Mouse (Mus musculus) ES-CJ7 (cell line): ENCODE results near the gene Ophn1.

Source experiments
- DNase-seq: peaks from one replicate; pipeline ENCODE4 v3.0.0; 2011; ENCODE audit warnings: low read depth, low spot score

Ophn1 gene

DNA sequence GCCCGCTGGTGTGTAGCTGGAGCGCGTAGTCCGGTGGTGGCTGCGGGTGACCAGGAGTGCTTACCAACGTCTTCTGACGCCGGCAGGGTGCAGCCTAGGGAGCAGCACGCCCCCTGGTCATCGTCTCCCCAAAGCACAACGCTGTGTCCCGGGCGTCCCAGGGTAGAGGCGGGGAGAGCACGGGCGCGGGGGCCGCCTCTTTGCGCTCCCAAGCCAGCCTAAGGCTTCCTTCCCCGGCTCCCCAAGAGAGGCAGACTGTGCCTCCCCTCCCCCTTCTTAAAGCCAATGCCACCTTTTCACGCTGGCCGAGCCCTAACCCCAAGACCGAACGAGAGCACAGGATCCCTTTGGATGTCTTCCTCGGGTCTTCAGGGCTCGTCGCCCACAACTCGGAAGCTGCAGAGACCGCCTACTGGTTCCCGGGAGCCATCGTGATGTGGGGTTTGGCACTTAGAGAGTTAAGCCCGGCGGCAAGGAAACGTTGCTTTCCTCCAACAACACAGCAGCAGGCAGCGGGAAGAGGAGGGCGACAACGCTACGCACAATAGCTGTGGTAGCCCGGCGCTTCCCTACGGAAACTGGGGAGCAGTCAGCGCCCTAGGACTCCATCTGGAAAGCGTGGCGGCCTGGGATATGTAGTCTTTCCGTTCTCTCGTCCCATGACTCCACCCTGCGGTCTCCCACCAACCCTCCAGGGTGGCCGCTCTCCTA, at the start of gene Ophn1:
Gene Ophn1 (minus strand): TSS at position 620 of the 711 bp plus-strand sequence.
- peak; percentile 52 for DNase-seq

DNA sequence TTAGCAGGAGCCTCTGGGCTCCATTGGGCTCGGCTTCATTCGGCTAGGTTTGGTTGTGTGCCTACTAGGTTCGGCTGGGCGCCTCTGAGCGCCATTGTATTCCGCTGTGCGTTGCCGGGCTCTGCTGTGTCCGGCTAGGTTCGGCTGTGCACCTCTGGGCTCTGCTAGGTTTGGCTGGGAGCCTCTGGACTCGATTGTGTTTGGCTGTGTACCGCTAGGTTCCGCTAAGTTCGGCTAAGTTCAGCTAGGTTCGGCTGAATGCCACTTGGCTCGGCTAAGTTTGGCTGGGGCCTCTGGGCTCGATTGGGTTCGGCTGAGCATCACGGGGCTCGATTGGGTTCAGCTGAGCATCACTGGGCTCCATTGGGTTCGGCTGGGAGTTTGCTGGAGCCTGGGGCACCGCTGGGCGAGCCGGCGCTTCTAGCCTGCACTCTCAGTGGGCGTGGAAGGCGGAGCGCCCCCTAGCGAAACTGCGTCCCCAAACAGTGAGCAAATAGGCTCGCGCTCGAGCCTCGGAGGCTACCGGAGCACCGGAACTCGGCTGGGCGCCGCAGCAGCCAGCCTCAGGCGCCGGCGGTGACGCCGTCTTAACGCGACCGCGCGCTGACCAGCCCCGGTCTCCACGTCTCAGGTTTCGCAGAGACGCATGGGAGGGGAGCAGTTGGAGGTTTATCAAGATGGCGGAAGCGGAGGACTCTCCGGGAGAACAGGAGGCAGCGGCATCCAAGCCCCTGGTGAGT, 46.9 kb upstream of the Ophn1 start:
- peak; percentile 88 for DNase-seq

DNA sequence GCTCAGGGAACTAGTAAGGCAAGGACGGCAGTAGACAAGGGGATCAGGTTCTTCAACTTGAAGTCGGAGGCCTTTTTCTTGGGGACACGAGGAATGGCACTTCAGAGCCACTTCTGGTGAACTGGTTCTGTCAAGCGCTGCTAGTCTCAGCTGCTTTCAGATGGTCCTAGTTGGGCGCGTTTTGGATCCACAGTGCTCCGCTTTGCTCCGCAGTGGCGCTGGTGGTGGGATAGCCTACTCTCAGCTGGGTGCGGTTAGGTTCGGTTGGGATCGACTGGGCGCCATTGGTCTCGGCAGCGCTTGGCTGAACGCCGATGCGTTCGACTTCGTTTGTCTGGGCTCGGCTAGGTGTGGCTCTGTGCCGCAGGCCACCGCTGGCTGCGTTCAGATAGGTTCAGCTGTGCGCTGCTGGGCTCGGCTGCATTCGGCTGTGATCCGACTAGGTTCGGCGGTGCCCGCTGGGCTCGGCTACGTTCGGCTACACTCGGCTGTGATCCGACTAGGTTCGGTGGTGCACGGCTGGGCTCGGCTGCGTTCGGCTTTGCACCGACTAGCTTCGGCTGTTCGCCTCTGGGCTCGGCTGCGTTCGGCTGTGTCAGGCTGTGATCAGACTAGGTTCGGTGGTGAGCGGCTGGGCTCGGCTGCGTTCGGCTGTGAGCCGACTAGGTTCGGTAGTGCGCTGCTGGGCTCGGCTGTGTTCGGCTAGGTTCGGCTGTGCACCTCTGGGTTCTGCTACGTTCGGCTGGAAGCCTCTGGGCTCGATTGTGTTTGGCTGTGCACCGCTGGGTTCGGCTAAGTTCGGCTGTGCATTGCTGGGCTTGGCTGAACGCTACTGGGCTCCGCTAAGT, 46.1 kb upstream of the Ophn1 start:
- DNase-seq: peak; percentile 72

DNA sequence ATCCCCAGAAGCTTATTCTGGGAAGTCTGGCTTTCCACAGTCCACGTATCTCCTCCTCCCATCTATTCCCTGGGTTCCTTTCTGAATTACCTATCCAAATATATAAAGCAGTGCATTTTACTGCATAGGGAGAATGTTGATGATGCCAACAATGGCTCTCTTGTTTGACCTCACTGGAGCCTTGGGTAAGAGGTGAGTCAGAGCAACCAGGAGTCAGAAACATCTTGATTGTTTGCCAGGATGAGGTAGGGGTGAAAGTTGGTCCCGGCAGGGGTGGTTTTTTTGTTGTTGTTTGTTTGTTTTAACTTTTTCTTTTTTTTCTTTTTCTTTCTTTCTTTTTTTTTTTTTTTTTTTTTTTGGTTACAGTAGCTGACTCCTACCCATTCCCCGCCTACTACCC, 45.3 kb upstream of the Ophn1 start, which contains the start of gene Yipf6:
Gene Yipf6 (plus strand): TSS at position 216 of the 400 bp plus-strand sequence.
- no peak for DNase-seq

DNA sequence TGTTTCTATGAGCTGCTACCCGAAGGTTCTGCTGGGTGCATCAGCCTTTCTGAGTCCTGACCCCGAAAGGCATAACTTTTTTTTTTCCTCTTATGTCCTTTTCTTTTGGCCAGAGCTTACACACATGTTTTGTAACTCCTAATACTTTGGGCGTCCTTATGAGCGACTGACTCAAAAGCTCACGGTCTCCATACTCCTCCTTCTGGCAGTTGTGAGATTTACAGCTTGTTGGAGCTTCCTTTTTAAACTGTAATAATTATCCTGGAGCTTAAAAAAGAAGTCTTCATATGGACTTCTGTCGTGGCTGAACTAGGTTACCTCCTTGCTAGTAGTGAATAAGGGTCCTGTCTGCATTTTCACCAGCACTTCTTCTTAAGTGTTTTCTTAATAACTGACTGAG, 28.6 kb upstream of the Ophn1 start:
- peak; percentile 27 for DNase-seq

DNA sequence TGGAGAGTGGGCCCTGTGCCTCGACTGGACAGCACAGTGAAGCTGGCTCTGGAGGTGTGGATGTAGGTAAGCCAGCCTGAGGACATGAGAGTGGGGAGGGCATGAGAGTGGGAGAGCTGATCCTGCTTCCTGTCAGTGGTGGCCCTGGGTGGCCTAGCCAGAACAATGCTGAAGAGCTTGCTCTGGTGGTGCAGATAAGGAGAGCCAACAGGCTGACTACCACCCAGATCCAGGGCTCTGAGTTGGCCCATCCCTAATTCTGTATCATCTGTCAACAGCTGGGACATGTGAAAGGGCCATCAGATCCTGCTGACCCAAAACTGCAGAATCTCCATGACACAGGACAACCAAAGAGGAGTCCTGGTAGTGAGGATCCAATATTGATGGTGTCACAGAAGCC, 18.1 kb upstream of the Ophn1 start:
- no peak for DNase-seq

DNA sequence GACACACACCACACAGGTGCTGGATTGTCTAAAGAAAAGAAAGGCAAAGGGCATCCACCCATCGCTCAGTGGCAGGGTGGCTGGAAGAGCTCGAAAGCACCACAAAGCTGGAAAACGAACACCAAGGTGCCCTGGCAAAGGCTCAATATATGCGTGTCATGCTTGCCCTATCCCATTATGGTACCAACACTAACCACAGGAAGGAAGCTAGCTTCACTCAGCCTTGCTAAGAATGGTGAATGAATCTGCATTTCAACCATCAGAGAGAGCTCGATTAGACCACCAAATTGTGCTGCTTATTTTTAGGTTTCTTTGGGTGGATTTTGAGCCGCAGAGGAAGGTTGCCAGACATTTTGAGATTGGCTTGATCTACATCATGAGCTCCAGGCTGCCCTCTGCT, 13.4 kb upstream of the Ophn1 start:
- DNase-seq: no peak

DNA sequence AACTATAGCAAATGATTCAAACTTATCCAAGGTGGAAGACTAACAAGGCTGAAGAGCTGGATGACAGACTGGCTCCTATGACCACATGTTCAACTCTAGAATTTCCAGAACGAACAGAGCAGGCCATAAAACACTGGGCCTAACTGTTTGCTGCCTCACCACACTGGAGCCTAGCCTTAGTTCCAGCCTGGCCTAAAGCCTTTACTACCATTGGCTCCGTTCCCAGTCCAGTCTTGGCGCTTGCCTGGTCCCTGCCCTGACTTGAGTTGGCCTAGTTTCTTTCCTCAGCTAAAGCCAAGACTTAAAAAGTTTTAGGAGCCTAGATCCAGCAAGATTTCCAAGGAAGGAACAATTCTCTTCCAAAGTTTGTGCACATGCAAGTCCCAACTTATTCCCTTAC, 7.5 kb upstream of the Ophn1 start:
- DNase-seq: no peak

DNA sequence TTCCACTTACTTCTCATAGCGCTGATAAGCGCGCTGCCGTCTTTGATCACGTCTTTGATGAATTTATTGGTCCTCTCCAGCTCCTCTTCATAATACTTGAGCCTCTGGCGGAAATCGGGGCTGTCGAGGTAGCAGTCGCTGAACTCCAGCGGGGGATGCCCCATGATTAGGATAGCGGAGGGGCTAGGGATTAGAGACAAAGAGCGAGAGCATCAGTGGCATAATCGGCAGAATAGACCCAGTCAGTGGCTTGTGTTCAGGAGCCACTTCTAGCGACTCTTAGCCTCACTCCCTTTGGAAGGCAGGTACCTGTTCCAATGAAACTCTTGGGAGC, 786 bp downstream of the Ophn1 start:
- peak; percentile 20 for DNase-seq

DNA sequence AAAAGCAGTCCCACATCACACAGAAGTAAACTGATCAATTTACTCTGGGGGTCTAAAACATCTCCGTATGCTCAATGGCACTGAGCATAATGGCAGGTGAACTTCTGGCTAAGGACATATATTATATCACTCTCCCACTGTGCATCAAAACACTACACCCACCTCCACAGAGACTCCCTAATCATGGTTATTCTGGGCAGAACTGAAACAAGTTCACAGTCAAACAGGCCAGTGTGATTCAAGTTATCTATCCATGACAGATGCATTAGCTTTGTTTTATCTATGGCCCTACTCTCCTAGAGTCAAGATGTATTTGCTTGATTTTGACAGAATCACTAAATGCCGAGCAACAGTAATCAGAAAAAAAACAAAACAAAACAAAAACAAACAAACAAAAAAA, 8.8 kb downstream of the Ophn1 start:
- DNase-seq: no peak

DNA sequence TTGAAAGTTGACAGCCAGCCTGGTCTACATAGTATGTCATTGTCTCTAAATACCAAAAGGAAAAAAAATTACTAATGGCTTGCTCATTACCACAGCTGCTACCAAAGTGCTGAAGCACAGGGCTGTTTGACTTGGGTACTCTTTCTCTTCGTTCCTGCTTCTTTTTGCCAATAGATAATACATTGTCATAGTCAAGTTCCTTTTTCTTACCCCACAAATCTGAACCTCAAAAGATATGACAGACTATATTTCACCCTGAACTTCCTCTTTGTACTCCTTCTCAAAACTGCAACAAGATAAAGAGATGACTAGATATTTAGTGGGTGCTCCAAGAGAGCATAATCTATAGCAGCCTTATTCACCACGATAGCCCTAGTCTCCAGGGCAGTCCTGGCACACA, 9.7 kb downstream of the Ophn1 start:
- DNase-seq: no peak

DNA sequence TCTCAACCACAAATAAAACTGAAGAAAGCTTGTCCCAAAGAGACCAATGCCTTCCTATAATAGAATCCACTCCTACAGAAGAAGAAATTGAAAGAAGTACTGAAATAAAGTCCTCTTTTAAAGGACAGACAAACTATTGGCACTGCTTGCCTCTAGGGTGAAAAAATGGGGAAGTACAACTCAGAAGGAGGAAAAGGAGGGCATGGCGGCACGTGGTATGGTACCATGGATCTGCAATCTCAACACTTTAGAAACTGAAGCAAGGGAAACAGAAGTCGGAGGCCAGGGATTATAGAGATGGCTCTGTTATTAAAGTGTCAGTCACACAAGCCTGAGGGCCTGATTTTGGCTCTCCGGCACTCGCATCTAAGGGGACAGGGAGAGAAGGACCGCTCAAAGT, 10.5 kb downstream of the Ophn1 start:
- DNase-seq: no peak

DNA sequence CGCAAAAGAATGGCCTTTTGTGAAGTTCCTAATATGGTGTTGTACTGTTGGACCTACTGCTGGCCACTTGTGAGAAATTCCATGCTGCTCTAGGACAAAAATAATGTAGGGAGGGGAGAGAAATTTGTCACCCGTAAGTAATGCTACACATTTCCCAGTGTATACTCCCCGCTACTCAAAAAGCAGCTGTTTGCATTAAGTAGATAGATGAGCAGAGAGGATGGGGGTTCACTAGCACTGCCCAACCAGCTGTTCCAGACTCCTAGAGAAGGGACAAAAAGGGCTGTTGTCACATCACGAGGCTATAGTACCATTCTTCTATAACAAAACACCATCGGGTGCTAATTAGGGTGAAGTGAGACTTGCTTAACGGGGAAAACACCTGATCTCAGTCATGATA, 15.7 kb downstream of the Ophn1 start:
- no peak for DNase-seq

DNA sequence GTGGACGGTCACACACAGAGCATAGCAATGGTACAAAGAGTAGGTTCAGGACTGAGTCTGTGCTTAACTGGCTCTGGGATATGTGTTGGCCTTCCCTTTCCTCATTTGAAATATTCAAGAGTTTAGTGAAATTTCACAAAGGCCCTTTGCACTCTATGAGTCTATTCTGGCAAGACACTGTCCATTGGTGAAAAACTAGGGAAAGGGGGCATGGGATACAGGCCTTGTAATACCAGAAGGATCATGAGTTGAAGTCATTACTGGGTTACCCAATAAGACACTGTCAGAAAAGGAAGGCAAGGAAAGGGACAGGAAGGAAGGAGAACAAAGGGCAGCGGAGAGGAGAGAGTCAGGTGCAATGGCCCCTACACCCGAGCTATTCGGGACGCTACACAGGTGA, 16.7 kb downstream of the Ophn1 start:
- no peak for DNase-seq

DNA sequence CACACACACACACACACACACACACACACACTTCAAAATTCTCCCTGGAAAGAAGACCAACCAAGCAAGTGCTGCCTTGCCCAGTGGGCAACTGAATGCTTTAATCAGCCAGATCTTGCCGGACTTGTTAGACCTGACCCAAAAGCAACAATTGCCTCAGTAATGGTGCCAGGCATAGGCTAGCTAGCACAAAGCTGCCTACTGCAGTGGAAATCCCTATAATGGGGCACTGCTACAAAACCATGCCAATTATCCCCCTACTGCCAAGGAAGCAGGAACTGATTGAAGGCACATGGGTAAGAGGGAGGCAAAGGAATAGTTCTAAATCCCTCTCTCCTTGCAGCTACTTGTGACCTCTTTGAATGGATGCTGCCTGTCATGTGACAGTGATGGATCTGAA, 18.8 kb downstream of the Ophn1 start:
- DNase-seq: no peak

DNA sequence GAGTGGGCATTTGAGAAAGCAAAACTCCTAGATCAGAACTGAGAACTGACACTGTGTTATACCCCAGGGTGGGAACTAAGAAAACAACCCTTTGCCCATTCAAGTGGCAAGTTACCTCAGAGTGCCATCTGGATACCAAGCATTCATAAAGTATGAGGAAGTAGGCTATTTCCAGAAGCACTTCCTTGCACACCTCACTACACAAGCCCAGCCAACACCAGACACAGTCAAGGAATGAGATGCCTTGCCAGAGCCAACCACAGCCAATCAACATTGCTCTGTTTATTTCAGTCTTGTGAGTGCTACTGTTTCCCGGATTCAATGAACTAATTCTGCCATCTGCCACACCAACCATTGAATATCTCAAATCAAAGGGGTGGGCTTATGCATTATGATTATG, 20.3 kb downstream of the Ophn1 start:
- DNase-seq: no peak

DNA sequence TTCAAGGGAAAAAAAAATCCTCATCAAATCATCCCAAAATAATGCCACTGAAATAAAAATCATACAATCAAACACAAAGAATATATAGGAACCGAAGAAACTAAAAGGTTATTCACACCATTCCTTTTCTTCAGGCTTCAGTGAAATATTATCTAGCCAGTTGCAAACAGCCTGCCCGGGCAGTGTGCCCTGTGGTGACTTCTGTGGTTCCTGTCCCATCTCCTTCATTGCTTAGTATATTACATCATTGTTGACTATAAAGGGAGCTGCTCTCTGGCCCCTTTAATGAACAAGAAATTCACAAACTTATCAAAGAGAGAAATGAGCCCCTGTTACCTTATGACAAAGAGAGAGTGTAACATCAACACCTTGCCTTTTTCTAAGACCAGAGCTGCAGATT, 21.1 kb downstream of the Ophn1 start:
- DNase-seq: no peak

DNA sequence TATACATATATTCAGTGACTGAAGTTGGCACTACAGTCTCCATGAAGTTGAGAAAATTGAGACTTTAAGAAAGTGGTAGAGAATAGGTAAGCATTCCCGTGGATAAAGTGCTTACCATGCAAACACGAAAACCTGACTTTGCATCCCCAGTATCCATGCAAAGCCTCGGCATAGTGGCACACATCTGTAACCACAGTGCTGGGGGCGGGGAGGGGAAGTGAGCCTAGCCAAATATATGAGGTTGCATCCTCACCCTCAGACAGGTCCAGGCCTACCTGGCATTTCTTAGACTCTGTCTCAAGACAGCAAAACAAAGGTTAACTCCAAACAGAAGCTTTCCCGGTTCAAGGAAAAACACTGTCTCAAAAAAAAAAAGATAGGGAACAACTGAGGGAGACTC, 21.7 kb downstream of the Ophn1 start:
- no peak for DNase-seq

DNA sequence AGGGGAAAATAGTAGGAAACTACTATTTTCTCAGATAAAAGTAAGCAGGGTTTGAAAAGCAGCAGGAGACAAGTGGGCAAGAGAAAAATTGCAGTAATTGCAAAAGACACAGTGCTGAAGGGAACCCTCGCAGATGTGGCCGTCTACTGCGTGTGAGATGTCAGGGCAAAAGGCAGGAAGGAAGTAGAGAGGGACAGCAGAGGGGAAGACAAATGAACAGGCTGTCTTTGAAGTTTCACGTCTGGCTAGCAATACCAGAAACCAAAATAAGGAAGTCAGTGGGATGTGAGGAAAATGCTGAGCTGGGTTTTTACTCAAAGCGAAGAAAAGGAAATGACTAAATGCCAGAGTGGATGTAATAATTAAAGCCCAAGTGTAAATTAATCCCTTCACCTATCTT, 30.7 kb downstream of the Ophn1 start:
- no peak for DNase-seq

DNA sequence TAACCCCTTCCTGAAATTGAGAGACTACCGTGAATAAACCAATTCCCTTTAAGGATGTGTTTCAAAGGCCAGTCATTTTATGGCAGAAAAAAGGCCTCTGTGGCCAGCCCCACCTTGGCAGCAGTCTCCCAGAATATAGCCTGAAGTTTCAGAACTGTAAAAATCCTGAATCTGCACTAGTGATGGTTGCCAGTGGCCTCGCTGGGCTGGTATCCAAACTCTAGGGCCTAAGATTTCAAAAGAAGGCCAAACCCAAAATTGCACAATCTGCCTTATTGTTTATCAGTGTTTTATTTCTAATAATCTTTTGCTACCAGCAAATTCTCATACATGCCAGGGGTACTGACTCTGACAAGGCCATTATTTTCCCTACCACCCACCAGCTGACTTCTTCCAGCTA, 34.8 kb downstream of the Ophn1 start:
- DNase-seq: no peak

DNA sequence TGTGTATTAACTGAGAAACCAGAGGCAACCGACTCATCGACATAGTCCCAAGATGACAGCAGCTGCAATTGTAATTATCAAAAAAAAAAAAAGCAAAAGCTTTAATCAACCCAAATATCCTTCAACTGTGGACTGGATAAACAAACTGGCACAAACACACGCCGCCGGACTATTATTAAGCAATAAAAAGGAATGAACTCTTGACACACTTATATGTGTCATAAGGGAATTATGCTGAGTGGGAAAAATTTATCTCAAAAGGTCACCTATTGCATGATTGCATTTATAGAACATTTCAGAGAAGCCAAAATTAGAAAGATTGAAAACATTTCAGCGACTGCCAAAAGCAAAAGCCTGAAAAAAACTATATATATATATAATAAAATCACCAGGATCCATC, 40.0 kb downstream of the Ophn1 start:
- no peak for DNase-seq

DNA sequence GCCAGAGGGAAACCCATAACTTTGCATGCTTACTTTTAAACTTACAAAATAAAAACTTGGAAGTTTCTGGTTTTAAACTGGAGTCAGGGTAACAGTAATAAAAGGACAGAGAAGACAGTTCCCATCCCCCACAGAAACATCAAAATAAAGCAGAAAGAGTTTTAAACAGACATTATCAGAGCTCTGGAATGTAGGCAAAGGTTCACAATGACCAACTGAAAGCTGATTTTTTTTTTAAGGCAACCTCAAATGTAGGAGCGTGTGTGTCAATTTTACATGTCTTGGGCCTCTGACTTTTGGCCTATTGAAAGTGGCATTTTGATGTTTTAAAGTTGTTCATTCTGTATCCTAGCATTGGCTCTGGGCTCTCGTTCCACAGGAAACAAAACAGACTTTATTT, 49.2 kb downstream of the Ophn1 start:
- no peak for DNase-seq

DNA sequence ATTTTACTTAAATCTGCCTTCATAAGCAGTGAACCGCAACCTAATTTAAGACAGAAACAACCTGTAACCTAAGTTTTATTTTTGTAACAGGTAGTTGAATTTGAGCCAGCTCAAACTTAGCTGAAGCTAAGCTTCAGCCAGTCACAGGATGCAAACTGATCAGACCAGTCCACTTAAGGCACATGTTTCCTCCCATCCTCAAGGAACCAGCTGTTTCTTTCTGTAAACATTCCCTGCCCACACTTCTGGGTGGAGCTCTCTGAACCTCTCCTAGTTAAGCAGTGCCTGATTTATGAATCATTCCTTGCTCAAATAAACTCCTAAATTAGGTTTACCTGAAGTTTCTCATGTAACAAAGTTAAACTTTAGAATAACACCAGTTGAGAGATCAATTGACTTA, 54.8 kb downstream of the Ophn1 start:
- DNase-seq: no peak
